Mouse (Mus musculus) embryonic facial prominence, embryonic 11.5 days (tissue): ENCODE results near the gene Gm10251. TPM values are rescaled to one million over a fixed set of nuclear protein-coding genes. Genes with fewer than 3 reads are reported as not detected.
A peak's percentile ranks its signal among the peaks of the same experiment; 100 is the strongest.
"Not testable (repeated sequence)": the region's sequence is repeated elsewhere in the genome, so short reads cannot be mapped to it uniquely, and the experiment has no call there.

ENCODE experiments used
- ATAC-seq: fragments of 200-750 bp; cut with Nextera tagmentation; replicated peaks from 2 replicates; pipeline ENCODE4 v1.8.0; 2017; ENCODE audit warnings: low read depth; ENCODE audit not compliant: insufficient number of reproducible peaks, low FRiP score, low TSS enrichment
- DNase-seq: peaks from one replicate; pipeline ENCODE4 v3.0.0-alpha.2; 2015; ENCODE audit warnings: low spot score
- H3K27ac ChIP-seq: fragments of 300-500 bp; sonication (generic); replicated peaks from 2 replicates; pipeline ENCODE4 v1.5.1; 2014; ENCODE audit warnings: mild to moderate bottlenecking, low read depth, low read length, control low read depth
- H3K27me3 ChIP-seq: fragments of 300-500 bp; sonication (generic); 2 replicates; pipeline ENCODE4 v1.6.1; 2014; ENCODE audit warnings: mild to moderate bottlenecking, low read length, moderate library complexity, mixed read lengths; ENCODE audit not compliant: control insufficient read depth, insufficient read depth
- H3K36me3 ChIP-seq: fragments of 300-500 bp; sonication (generic); replicated peaks from 2 replicates; pipeline ENCODE4 v1.6.1; 2014; ENCODE audit warnings: low read depth, mild to moderate bottlenecking, low read length, moderate library complexity, mixed read lengths; ENCODE audit not compliant: control insufficient read depth, insufficient read depth
- H3K4me1 ChIP-seq: fragments of 300-500 bp; sonication (generic); 2 replicates; pipeline ENCODE4 v1.6.1; 2014; ENCODE audit warnings: low read length, mixed read lengths; ENCODE audit not compliant: control insufficient read depth, insufficient read depth
- H3K4me2 ChIP-seq: fragments of 300-500 bp; sonication (generic); 2 replicates; pipeline ENCODE4 v1.6.1; 2014; ENCODE audit warnings: low read depth, mild to moderate bottlenecking, control low read depth, low read length, moderate library complexity
- H3K4me3 ChIP-seq: fragments of 300-500 bp; sonication (generic); 2 replicates; pipeline ENCODE4 v1.5.1; 2014; ENCODE audit warnings: low read depth, low read length, control low read depth
- H3K9ac ChIP-seq: fragments of 300-500 bp; sonication (generic); replicated peaks from 2 replicates; pipeline ENCODE4 v1.6.1; 2014; ENCODE audit warnings: mild to moderate bottlenecking, control low read depth, low read length
- H3K9me3 ChIP-seq: fragments of 300-500 bp; sonication (generic); replicated peaks from 2 replicates; pipeline ENCODE4 v1.6.1; 2016; ENCODE audit warnings: mild to moderate bottlenecking, low read length, inconsistent platforms, mixed read lengths; ENCODE audit not compliant: control insufficient read depth
- WGBS: fragments of 180-500 bp; shearing (Covaris S2); extraction: QIAGEN DNeasy Blood & Tissue Kit; methylation state at CpG from one replicate; pipeline ENCODE4 v1.1.7; 2014; 5-methylcytosine and 5-hydroxymethylcytosine counted together
- polyA plus RNA-seq: library from polyadenylated mRNA; unstranded; fragments of >200 nt; fragmentation: Nextera tagmentation; extraction: Ambion mirVana; gene quantifications from 2 replicates; pipeline ENCODE4 v1.2.1, GENCODE M21; 2014

The Gm10251 gene
- not detected in 2 replicates for polyA plus RNA-seq

DNA sequence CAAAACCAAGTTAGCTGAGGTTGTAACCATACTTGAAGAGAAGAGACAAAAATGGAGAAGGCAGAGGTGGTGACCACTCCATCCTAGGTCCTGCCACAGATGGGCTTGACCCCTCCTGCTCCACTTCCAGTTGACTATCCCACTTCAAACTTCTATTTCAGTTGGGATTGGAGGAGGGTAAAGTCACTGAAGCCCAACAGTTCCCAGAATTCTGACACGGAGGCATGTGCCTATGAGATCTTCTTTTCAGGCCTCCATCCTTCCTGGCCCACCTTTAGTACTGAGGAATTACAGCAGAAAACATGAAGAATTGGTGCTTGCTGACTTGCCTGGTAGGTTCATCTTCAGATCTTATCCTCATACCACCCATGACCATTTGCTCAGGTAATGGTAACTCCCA, at the start of gene Gm10251:
Gene Gm10251, minus strand, starts transcription at position 101 of the 400 bp plus-strand sequence.
- H3K36me3 ChIP-seq, H3K4me1 ChIP-seq, H3K4me2 ChIP-seq, H3K27ac ChIP-seq, ATAC-seq, H3K9ac ChIP-seq, DNase-seq, H3K27me3 ChIP-seq, H3K4me3 ChIP-seq, H3K9me3 ChIP-seq: not testable (repeated sequence)
- WGBS = no CpG with 5 or more reads among the region's 1 CpGs

DNA sequence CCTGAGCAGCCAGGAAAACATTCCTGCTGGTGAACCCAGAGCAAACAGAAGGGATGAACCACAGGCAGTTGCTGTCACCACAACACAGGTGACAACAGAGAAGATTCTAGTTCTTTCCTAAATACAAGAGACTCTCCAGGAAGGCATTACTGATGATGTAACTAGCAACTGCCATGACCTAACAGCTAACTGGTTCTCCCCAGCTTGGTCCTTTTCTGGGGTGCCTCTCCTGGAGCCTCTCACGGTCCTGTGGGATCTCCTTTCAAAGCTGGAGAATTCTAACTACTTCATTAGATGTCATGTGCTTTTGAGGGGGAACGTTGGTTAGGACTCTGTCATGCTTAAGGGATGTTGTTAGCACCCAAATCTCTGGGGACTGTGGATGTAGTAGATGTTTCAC, 36.2 kb upstream of the Gm10251 start, which contains the start of gene Gm8050:
Gene Gm8050, minus strand, starts transcription at position 101 of the 400 bp plus-strand sequence.
- not testable (repeated sequence) for H3K9ac ChIP-seq, H3K4me1 ChIP-seq, H3K4me2 ChIP-seq, H3K4me3 ChIP-seq, H3K9me3 ChIP-seq, H3K36me3 ChIP-seq, DNase-seq, H3K27ac ChIP-seq, H3K27me3 ChIP-seq, ATAC-seq
- WGBS = no CpG with 5 or more reads among the region's 2 CpGs

DNA sequence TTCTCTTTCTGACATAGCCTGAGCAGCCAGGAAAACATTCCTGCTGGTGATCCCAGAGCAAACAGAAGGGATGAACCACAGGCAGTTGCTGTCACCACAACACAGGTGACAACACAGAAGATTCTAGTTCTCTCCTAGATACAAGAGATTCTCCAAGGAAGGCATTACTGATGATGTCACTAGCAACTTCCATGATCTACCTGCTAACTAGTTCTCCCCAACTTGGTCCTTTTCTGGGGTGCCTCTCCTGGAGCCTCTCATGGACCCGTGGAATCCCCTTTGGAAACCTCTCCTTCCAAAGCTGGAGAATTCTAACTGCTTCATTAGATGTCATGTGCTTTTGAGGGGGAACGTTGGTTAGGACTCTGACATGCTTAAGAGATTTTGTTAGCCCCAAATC, 61.7 kb downstream of the Gm10251 start, which contains the start of gene Gm3460:
Gene Gm3460, minus strand, starts transcription at position 101 of the 400 bp plus-strand sequence.
- not testable (repeated sequence) for H3K4me1 ChIP-seq, DNase-seq, H3K27me3 ChIP-seq, H3K9ac ChIP-seq, H3K4me2 ChIP-seq, H3K27ac ChIP-seq, H3K9me3 ChIP-seq, ATAC-seq, H3K36me3 ChIP-seq, H3K4me3 ChIP-seq
- WGBS = 63% methylated on average over 1 of the region's 2 CpGs

DNA sequence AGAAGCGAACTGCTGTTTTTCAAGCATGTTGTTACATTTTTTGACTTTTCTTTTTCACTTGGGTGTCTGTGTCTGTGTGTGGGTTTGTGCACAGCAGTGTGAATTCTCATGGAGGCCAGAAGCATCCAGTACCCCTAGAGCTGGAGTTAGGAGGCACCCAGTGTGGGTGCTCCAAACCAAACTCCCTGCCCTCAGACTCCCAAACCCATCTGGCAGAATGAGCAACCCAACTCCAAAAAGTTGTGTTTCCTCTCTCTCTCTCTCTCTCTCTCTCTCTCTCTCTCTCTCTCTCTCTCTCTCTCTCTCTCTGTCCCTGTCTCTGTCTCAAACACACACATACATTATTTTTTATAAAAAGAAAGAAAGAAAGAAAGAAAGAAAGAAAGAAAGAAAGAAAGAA, 77.5 kb downstream of the Gm10251 start:
- H3K4me3 ChIP-seq, H3K9ac ChIP-seq, H3K4me2 ChIP-seq, H3K9me3 ChIP-seq, H3K27me3 ChIP-seq, ATAC-seq, H3K36me3 ChIP-seq, DNase-seq, H3K4me1 ChIP-seq, H3K27ac ChIP-seq: not testable (repeated sequence)
- WGBS = no CpG with 5 or more reads among the region's 1 CpGs

DNA sequence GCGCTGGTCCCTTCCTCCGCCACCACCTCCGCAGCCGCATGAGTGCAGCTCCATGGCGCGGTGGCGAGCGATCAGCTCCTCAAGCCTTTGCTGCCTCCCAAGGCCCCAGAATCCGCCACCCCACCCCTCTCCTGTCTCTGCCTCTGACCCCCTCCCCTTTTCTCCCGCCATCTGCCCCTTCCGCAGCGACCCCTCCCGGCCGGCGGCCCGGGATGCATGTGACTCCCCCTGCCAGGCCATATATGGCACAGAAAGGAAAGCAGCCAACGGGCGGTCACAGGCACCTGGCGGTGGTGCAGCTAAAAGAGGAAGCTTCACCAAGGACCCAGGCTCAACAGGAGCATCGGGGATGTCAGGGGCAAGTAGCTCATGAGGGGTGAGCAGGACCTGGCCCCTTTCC, 79.0 kb downstream of the Gm10251 start:
- peak overlapping the region; percentile 50 for H3K4me2 ChIP-seq
- peak overlapping the region; percentile 34; the same call in 1 of the 2 replicates for H3K9ac ChIP-seq
- peak overlapping the region; percentile 29 for H3K4me3 ChIP-seq
- not testable (repeated sequence) for H3K9me3 ChIP-seq, H3K27me3 ChIP-seq, H3K4me1 ChIP-seq, ATAC-seq, H3K36me3 ChIP-seq, H3K27ac ChIP-seq
- 0% methylated on average over 14 of the region's 20 CpGs for WGBS
- DNase-seq = peak; percentile 33

DNA sequence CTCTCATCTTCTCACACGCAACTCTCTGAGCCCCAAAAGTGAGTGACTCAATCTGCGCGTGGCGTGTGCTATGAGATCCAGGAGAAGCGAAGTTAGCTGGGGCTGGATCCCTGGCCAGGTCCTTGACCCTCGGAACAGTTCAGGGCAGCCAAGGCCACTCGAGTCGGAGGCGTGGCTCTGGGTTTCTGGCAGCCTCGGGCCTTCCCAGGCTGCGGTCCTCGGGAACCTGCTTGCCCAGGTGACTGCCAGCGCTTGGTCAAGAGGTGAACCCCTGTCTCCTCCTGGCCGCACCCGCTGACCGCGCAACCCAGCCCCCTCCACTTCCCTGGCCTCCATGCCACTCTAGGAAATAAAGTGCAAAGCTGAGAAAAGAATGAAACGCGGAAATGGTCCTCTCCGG, 79.4 kb downstream of the Gm10251 start:
- peak overlapping the region; percentile 50 for H3K4me2 ChIP-seq
- peak; percentile 10 for DNase-seq
- H3K9ac ChIP-seq, H3K27ac ChIP-seq, H3K27me3 ChIP-seq, H3K9me3 ChIP-seq, ATAC-seq, H3K36me3 ChIP-seq, H3K4me1 ChIP-seq: not testable (repeated sequence)
- H3K4me3 ChIP-seq = peak overlapping the region; percentile 29
- 7% methylated on average over 16 of the region's 20 CpGs for WGBS

DNA sequence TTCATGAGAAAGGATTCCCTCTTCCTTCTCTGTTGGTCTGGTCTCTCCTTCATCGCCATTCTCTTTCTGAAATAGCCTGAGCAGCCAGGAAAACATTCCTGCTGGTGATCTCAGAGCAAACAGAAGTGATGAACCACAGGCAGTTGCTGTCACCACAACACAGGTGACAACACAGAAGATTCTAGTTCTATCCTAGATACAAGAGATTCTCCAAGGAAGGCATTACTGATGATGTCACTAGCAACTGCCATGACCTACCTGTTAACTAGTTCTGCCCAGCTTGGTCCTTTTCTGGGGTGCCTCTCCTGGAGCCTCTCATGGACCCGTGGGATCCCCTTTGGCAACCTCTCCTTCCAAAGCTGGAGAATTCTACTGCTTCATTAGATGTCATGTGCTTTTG, 93.5 kb downstream of the Gm10251 start, which contains the start of gene Gm3629:
Gene Gm3629, minus strand, starts transcription at position 101 of the 400 bp plus-strand sequence.
- not testable (repeated sequence) for H3K4me3 ChIP-seq, H3K9ac ChIP-seq, H3K9me3 ChIP-seq, H3K27ac ChIP-seq, H3K4me1 ChIP-seq, H3K27me3 ChIP-seq, H3K36me3 ChIP-seq, DNase-seq, ATAC-seq, H3K4me2 ChIP-seq
- WGBS = no CpG with 5 or more reads among the region's 2 CpGs
